Mouse (Mus musculus): Measurements from ENCODE around the gene Nrg3.

The Nrg3 gene

GRCm38 (mm10) chr14:38936483-38937054, 536.3 kb downstream of the Nrg3 start:
- no peak for DNase-seq

- no peak for DNase-seq
Observed at GRCm38 (mm10) chr14:38923652-38924051, 549.2 kb downstream of the Nrg3 start.

DNA sequence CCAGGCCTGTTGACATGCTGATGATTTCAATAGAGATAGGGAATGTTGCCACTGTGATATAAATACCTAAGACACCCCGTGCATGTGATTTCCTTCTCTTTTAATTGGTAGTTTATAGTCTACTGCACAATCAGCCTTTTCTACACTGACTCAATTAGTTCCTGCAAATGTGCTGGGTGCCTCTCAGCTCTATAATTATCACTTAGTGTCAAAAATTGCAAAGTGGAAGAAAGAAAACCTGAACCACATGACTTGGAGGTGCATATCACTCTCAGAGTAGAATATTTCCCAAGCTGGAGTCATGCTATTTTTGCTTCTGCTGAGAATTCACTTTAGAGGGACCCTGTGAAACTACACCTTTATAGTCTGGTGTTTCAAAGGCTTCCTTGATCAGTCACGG, 552.1 kb downstream of the Nrg3 start:
- DNase-seq: no peak

DNA sequence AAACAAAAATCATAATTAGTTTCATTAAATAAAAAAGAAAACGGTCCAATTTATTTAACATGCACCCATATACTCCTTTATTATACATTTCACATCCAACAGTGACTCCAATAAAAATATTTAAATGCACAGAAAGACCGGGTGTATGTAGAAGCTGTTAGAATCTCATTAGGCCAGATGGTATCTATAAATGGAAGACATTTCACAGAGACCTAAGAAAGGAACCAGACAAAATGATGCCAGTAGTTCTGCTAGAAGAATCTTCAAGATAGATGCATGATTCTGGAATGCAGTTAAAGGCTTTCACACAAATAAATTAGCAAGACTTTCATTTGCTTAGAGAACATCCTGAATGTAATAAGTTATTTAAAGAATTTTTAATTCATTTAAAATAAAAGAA, 602.3 kb downstream of the Nrg3 start:
- DNase-seq: no peak

DNA sequence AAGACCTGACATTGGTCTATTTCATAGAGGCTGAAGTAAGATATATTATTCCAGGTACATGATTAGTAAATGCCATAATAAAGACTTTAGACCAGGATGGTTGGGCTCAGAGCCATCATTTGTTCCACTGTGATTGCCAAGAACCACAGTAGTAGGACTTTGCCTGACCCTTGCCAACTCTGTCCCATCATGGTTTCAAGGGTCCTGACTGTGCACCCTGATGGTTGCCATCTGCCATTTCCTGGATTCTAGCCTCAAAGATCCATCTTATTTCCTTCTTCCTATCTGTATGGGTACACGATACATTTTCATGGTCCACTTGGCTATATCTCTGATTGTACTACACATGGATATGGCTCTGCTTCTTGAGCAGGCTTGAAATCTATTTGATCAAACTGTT, 625.3 kb downstream of the Nrg3 start:
- DNase-seq: no peak

DNA sequence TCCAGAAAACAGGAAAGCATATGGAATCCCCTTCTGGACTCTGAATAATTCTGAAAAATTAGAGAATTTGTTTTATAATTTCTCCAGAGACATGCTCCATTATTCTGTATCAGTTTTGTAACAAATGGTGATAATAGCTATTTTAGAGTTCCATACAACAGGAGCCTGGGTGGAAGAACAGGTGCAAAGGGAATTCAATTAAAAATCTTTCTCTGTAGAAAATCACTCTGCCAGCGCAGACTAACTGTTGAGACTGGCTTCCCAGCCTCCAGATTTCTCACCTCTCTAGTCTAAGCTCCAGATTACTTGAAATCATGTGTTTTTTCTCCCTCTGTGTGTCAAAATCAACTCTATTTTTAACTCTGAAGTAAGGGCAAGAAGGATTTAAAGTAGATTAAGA, 625.8 kb downstream of the Nrg3 start:
- no peak for DNase-seq

DNA sequence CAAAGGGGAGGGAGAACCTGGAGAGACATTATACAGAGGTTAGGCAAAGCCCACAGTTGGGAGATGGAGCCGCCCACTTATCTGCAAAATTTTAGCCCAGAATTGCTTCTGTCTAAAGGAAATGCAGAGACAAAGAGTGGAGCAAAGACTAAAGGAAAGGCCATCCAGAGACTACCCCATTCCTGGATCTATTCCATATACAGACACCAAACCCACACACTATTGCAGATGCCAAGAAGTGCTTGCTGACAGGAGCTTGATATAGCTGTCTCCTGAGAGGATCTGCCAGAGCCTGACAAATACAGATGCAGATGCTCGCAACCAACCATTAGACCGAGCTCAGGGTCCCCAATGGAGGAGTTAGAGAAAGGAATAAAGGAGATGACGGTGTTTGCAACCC, 637.9 kb downstream of the Nrg3 start:
- DNase-seq: no peak

DNA sequence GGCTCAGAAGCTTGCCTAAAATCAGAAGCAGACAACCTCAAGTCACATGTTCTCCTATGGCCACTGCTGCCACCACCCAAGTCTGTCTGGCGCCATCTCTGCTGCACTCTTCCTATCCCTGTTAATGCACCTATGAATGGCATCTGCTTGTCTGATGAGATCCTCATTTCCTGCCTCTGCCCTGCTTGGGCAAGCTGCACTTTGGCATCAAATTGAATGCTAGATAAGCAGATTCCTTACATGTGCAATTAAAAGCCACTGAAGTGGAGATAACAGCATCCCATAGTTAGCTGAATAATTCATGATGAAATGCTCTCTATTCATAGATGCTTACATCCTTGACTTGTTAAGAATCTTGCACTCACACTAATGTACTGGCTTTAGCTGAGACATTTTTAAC, 648.0 kb downstream of the Nrg3 start:
- DNase-seq: no peak

GRCm38 (mm10) chr14:38797027-38797426, 675.9 kb downstream of the Nrg3 start:
- DNase-seq: no peak

- DNase-seq: no peak
Observed at GRCm38 (mm10) chr14:38775291-38776116, 697.4 kb downstream of the Nrg3 start.

- no peak for DNase-seq
Observed at GRCm38 (mm10) chr14:38774811-38775210, 698.1 kb downstream of the Nrg3 start.

DNA sequence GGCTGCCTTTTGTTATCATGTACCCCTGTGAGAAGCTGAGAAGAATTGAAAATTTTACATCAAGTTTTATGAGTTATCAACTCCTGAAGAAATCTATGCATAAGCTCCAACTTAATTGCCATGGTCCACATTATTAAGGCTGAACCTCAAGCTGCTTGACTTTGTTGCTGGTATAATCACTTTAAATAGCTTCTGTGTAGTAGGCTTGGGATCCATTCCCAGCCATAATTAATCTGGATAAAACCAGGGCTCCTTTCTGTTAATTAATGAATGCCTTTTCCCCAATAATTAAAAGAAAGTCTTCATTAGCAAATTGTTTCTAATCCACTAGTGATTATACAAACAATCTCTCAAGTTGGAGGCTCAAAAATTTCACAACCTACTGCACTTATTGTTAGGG, 742.4 kb downstream of the Nrg3 start:
- DNase-seq: no peak

DNA sequence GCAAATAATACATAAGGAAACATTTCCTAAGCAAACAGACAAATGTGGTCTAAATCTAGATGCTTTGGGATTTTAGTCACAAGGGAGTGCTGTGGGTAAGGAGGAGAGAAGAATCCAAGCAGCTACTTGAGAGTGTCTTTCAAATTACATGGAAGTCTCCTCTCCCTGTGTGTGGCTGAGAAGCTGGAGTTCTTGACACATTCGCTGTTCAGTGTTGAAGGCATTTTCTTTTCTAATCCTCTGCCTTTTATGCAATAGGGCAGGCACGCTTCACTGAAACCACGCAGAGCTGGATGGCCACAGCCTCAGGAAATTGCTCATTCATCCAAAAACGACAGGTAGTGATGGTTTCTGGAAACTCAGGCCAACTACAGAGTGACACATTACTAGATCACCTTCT, 769.0 kb downstream of the Nrg3 start:
- DNase-seq: no peak

DNA sequence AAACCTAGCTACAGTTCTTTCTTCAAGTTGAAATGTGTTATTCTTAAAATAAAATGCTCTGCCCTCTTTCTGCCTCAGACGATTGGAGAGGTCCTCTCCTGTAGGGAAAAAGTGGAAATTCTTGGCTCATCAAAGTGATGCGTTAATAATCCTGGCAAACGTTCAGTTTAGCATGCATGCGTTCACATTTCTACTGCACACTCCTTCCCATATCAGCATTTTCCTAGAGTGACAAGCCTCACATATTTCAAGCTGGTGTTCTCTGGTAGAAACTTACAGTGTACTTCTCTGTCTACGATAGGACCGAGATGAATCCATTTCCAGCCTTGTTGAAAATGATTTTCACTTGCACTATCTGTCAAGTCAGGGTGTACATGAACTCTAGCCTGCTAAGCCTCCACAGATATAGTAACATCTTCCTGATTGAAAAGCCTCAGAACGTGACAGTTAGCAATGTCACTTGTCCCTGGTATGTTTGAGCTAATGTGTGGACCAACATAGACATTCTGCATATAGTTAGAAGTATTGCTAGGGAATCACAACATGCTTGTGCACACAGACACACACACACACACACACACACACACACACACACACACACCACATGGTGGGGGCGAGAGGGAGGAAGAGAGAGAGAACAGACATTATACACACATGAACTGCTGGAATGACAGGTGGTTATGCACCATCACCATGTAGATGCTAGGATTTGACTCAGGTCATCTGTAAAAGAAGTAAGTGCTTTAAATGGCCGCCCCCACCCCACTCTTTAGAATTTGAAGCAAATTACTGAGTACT, 770.1 kb downstream of the Nrg3 start:
- no peak for DNase-seq

DNA sequence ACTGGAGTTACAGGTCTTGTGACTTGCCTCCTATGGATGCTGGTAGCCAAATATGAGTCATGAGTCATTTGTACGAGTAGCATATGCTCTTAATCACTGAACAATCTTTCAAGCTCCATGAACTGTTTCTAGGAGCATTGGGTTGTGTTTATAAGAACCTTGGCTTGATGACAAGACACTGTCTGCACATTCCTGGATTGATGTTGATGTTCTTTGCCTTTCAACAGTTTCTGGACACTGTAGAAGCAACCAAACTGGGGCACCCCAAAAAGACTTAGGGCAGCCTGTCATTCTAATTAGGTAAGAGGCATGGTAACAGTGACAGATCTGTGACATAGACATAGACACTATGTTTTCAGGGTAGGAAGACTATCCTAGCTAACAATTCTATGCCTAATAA, 771.5 kb downstream of the Nrg3 start:
- DNase-seq: no peak

GRCm38 (mm10) chr14:38700972-38701371, 771.9 kb downstream of the Nrg3 start:
- no peak for DNase-seq

DNA sequence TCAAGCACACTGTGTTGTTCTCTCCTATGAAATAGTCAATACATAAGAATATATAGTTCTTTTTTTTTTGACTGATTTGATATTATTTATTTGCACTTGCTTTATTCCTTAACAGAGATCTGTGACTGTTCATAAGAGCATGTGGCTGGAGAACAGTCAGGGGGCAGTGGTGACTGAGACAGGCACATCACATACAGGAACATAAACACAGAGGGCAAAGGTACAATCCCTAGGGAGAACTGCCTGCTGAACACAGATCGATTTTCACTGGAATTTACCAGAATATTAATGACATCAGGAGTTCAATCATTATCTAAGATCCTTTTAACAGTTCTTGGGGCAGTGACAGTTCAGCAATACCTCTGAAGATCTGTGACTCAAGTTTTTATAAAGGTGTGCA, 812.9 kb downstream of the Nrg3 start:
- DNase-seq: no peak

DNA sequence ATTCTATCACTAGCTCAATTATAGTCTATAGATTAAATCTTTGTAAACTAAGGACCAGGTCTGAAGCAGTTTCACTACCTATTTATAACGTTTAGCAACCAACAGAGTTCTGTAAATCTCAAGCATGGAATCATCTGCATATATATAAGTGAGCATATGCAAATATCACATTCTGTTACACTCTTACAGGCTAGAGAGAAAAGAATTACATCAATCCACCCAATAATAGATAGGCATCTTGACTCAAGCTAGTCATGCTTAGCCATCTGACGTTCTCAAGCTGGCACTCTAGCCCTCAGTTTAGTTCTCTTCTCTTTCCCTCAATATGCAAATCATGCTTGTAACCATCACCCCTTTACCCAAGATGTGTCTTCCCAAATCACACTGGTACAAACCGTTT, 835.8 kb downstream of the Nrg3 start:
- no peak for DNase-seq

- DNase-seq: no peak
Observed at GRCm38 (mm10) chr14:38630114-38630513, 842.8 kb downstream of the Nrg3 start.

- no peak for DNase-seq
Observed at GRCm38 (mm10) chr14:38629671-38630070, 843.2 kb downstream of the Nrg3 start.

GRCm38 (mm10) chr14:38628862-38629619, 843.8 kb downstream of the Nrg3 start:
- no peak for DNase-seq

DNA sequence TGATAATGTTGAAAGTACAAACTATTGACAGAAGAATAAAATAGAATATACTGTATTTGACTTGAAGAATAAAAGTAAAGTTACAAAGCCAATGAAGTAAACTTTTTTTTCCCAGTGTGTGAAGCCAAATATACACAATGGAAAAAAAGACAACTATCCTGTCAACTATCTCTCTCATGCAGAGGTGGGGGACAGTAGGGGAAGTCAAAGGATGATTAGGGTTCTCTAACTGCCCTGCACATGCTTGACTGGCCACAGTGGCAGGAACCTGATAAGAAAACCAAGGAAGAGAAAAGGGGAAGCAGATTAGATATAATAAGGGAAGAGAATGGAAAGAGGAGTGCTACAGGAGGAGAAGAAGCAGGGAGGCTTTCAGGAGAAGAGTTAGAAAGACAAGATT, 855.9 kb downstream of the Nrg3 start:
- DNase-seq: no peak

DNA sequence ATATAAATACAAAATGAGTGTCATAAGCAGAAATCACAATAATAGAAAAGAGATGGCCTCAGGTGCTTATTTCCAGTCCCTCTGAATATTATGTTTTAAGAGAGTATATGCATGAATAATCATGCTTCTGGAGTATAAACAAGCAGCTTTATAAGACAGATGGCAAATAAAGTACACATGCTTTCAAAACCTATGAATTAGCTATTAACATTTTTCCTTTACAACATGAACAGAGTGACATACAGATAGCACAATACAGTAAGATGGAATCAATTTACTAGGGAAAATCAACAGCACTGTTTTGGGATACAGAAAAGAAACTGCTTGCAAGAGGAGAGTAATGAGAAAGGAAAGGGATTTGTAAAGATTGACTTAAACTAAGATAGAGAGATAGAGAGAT, 875.2 kb downstream of the Nrg3 start:
- DNase-seq: no peak

Measured in thymus, postnatal 25 days (tissue).